Mouse (Mus musculus) hindbrain, embryonic 14.5 days (tissue): ENCODE measurements at regions not wholly inside any gene's neighbourhood (a gene's known extent, or its start where the extent isn't known, plus 50 kb on each side); places are given as distances from the start of the nearest gene placed in this dataset. TPM values are rescaled to one million over a fixed set of nuclear protein-coding genes. Genes with fewer than 3 reads are reported as not detected.

Experiments used
- ATAC-seq: fragments of 200-750 bp; cut with Nextera tagmentation; 2 replicates; pipeline ENCODE4 v1.8.0; 2017; ENCODE audit warnings: moderate number of reproducible peaks, mild to moderate bottlenecking, moderate TSS enrichment, moderate library complexity; ENCODE audit not compliant: low FRiP score
- DNase-seq: peaks from one replicate; pipeline ENCODE4 v3.0.0-alpha.2; 2015; ENCODE audit warnings: low spot score
- H3K27ac ChIP-seq: fragments of 300-500 bp; sonication (generic); 2 replicates; pipeline ENCODE4 v1.5.1; 2014; ENCODE audit warnings: mild to moderate bottlenecking, moderate library complexity
- H3K27me3 ChIP-seq: fragments of 300-500 bp; sonication (generic); 2 replicates; pipeline ENCODE4 v1.6.1; 2014; ENCODE audit warnings: mild to moderate bottlenecking, low read length, mixed read lengths; ENCODE audit not compliant: control insufficient read depth, insufficient read depth
- H3K36me3 ChIP-seq: fragments of 300-500 bp; sonication (generic); replicated peaks from 2 replicates; pipeline ENCODE4 v1.6.1; 2014; ENCODE audit not compliant: control insufficient read depth, insufficient read depth
- H3K4me1 ChIP-seq: fragments of 300-500 bp; sonication (generic); replicated peaks from 2 replicates; pipeline ENCODE4 v1.6.1; 2014; ENCODE audit warnings: antibody characterized with exemption, low read length, mixed read lengths; ENCODE audit not compliant: control insufficient read depth, insufficient read depth
- H3K4me2 ChIP-seq: fragments of 300-500 bp; sonication (generic); replicated peaks from 2 replicates; pipeline ENCODE4 v1.6.1; 2014; ENCODE audit warnings: mild to moderate bottlenecking, moderate library complexity
- H3K4me3 ChIP-seq: fragments of 300-500 bp; sonication (generic); replicated peaks from 2 replicates; pipeline ENCODE4 v1.5.1; 2014; ENCODE audit warnings: mild to moderate bottlenecking, low read length
- H3K9ac ChIP-seq: fragments of 300-500 bp; sonication (generic); 2 replicates; pipeline ENCODE4 v1.6.1; 2014
- H3K9me3 ChIP-seq: fragments of 300-500 bp; sonication (generic); 2 replicates; pipeline ENCODE4 v1.6.1; 2016; ENCODE audit warnings: low read length; ENCODE audit not compliant: control insufficient read depth
- WGBS: fragments of 180-500 bp; shearing (Covaris S2); extraction: QIAGEN DNeasy Blood & Tissue Kit; methylation state at CpG from one replicate; pipeline ENCODE4 v1.1.7; 2014; 5-methylcytosine and 5-hydroxymethylcytosine counted together
- microRNA-seq: library from miRNA; unstranded; fragments of <30 nt; microRNA quantifications from one replicate; pipeline ENCODE4, GENCODE M21; 2016

- no peaks in the 10 kb centered on the region for H3K4me1 ChIP-seq
- H3K4me2 ChIP-seq: no peak overlapping the region
- H3K27ac ChIP-seq: no peak overlapping the region
- H3K27me3 ChIP-seq: no peaks in the 10 kb centered on the region
- DNase-seq (no peak), ATAC-seq (no peak)
- H3K9ac ChIP-seq: no peak overlapping the region
- H3K9me3 ChIP-seq: 0 out of 2 replicates have a peak, but pooled peaks cover 7% of the 10 kb centered on the region
- H3K36me3 ChIP-seq: no peaks in the 10 kb centered on the region
- WGBS: 92% methylated on average over 7 of the region's 7 CpGs
- H3K4me3 ChIP-seq: no peak overlapping the region
These were observed 269.7 kb downstream of the Gm19410 start for GRCm38 (mm10) chr8:36035339-36035738.

DNA sequence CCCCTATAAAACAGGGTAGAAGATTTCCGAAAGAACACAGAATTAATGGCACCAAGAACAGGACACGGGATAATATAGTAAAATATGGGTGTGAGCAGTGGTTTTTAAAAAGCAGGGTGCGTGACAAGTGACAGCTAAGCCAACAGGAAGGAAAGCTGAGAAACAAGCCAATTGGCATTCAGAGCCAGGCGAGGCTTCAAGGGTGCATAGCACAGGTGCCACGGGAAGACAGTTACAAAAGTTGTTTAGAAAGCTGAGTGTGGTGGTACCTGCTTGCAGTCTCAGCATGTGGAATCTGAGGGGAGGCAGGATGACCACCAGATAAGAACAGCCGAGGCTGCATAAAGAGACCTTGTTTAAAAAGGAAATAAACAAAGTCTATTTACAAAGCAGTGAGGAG is 270.7 kb downstream of the Gm19410 start:
- 80% methylated on average over 6 of the region's 6 CpGs for WGBS

DNA sequence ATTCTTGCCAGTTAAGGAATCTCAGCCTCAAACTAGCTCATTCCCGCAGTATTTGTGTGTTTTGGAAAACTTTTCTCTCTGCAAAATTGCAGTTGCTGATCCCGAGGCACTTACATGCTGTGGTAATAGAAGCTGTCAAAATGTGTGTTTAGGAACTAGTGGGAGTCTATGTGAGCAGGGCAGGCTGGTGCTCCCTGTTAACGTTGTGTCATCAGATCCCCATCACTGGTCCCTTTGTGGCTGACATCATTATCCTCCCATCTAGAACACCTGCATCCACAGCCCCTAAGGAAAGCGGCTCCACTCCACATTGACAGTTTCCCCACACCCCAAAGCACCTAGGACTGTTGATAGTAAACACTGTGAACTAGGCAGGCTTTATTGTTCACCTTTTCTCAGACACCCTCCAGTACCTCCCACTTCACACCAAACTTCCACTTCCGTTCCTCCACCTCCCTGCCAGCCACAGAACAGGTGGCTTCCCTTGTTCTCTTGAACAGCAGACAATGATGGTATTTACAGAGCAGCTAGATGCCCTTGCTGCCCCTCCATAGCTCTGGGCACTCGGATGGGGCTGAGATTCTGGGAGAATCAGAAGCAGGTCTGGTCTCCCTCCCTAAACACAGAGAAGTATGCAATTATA is 275.8 kb downstream of the Gm19410 start:
- no peaks in the 10 kb centered on the region for H3K4me1 ChIP-seq
- no peak overlapping the region for H3K9ac ChIP-seq
- DNase-seq (no peak), ATAC-seq (no peak)
- no peak overlapping the region for H3K4me2 ChIP-seq
- no peak overlapping the region for H3K27ac ChIP-seq
- no peak overlapping the region for H3K4me3 ChIP-seq
- no peaks in the 10 kb centered on the region for H3K27me3 ChIP-seq
- 77% methylated on average over 6 of the region's 6 CpGs for WGBS
- H3K9me3 ChIP-seq: 0 out of 2 replicates have a peak, but pooled peaks cover 7% of the 10 kb centered on the region
- H3K36me3 ChIP-seq: no peaks in the 10 kb centered on the region

More for the DNA sequence above, 270.7 kb downstream of the Gm19410 start:
- Histone ChIP-seq H3K4me2 (no peak overlapping the region), H3K27ac (no peak overlapping the region), H3K27me3 (no peaks in the 10 kb centered on the region), H3K36me3 (no peaks in the 10 kb centered on the region), H3K9ac (no peak overlapping the region), H3K9me3 (0 out of 2 replicates have a peak, but pooled peaks cover 7% of the 10 kb centered on the region), H3K4me1 (no peaks in the 10 kb centered on the region), H3K4me3 (no peak overlapping the region)
- DNase-seq: no peak
- ATAC-seq: no peak

DNA sequence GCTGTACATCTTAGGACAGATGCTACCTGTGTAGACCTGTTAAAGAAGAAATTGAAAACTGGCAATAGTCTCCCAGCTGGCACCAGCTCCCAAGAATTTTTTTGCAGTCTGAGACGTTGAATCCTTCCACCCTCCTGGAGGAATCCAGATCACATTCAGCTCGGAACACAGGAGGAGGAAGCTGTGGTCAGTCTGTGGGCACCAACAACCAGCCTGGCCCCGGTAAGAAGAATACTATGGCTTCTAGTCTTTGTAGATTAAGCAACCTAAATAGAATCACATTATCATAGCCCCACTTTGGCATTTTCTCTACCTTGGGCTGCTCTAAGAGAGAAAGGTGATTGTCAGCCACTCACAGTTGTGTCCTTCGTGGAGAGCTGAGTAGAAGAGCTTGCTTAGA is 277.0 kb downstream of the Gm19410 start:
- Histone ChIP-seq H3K4me1 (no peaks in the 10 kb centered on the region), H3K27ac (no peak overlapping the region), H3K36me3 (no peaks in the 10 kb centered on the region), H3K4me3 (no peak overlapping the region), H3K4me2 (no peak overlapping the region), H3K9me3 (0 out of 2 replicates have a peak, but pooled peaks cover 7% of the 10 kb centered on the region), H3K27me3 (no peaks in the 10 kb centered on the region), H3K9ac (no peak overlapping the region)
- DNase-seq: no peak
- no peak for ATAC-seq
- WGBS: 94% methylated on average over 4 of the region's 4 CpGs

Small RNA genes lying in the stretch of these regions (microRNA-seq; reads per million reads assigned to microRNA genes)
- not detected for gene Gm22030
